ENCODE assay signal across 9 mouse cellular contexts in genomic region chr19:45081279-45081678, GRCm38 (mm10). TPM values are rescaled to one million over a fixed set of nuclear protein-coding genes. Genes with fewer than 3 reads are reported as not detected.
DNase-seq lines count a peak whose midpoint lies in the region; TF ChIP-seq lines count a peak whose summit lies in the region.
"Had no signal": no experiment of that assay in that cellular context is flagged by ENCODE, and none has a peak within 500 bp of the region (broad histone marks: within the 10 kb centered on the region; RNA-seq: fewer than 3 reads in every experiment).

No protein-coding gene starts in this region.

- TF ChIP-seq CTCF in layer of hippocampus, adult 2 months (conservative IDR thresholded peaks at IDR 0.05) = peak; percentile 96
- TF ChIP-seq CTCF in gastrocnemius, adult 2 months (IDR thresholded peaks at IDR 0.05) = no peak; the same call in 1 of the 2 replicates
- TF ChIP-seq CTCF in testis, adult 2 months (IDR thresholded peaks at IDR 0.05; ENCODE audit: control insufficient read depth, insufficient read depth, insufficient replicate concordance, low read depth, low read length) = peak; percentile 77

- intact Hi-C loops in gastrocnemius, adult 2 months (cut with DNase I) = no loop called here

- peaks cover 18% of the 10 kb centered on the region for H3K27me3 ChIP-seq in myocyte (ENCODE audit: control insufficient read depth, insufficient read depth, insufficient read length)
- H3K27me3 ChIP-seq in testis, adult 2 months (ENCODE audit: control insufficient read depth, insufficient read depth, low read length) = peaks cover 2% of the 10 kb centered on the region; the same call in 1 of the 2 replicates

- DNase-seq in layer of hippocampus, adult 2 months (ENCODE audit: low spot score in 2 of 2) = peak in 1 of 2 experiments; percentile 79
- no peak for DNase-seq in layer of hippocampus, adult 9-11 months
- DNase-seq in cerebellum, adult 9-11 months = peak; percentile 72
- peak; percentile 75 for DNase-seq in gastrocnemius, adult 2 months
- DNase-seq in induced T-regulatory cell, adult 2 months (ENCODE audit: low read depth) = peak; percentile 88
- peak; percentile 62 for DNase-seq in liver

- H3K4me2 ChIP-seq in myocyte (ENCODE audit: low read depth) = peak overlapping the region; percentile 77

- no peak overlapping the region for H3ac ChIP-seq in myocyte (ENCODE audit: control insufficient read depth, insufficient read length)

- H3K27ac ChIP-seq in layer of hippocampus, adult 2 months = no peak overlapping the region
- H3K27ac ChIP-seq in gastrocnemius, adult 2 months = no peak overlapping the region
- H3K27ac ChIP-seq in testis, adult 2 months (ENCODE audit: control insufficient read depth, insufficient read depth, low read depth, low read length) = no peak overlapping the region
- H3K27ac ChIP-seq: macrophage had no signal

- TF ChIP-seq POLR2A in myocyte (IDR thresholded peaks at IDR 0.05; ENCODE audit: insufficient read length, low read depth) = no peak
- no peak for TF ChIP-seq POLR2A in testis, adult 2 months (IDR thresholded peaks at IDR 0.05; ENCODE audit: control insufficient read depth, low read depth, low read length)

- H3K36me3 ChIP-seq in myocyte (ENCODE audit: control insufficient read depth, insufficient read depth) = no peaks in the 10 kb centered on the region
- no peaks in the 10 kb centered on the region for H3K36me3 ChIP-seq in testis, adult 2 months (ENCODE audit: control insufficient read depth, insufficient read depth, low read length)

- H3K79me2 ChIP-seq in myocyte (ENCODE audit: control insufficient read depth, insufficient read depth) = no peaks in the 10 kb centered on the region

- peaks cover 35% of the 10 kb centered on the region for H3K4me1 ChIP-seq in testis, adult 2 months (ENCODE audit: control insufficient read depth, insufficient read depth, low read length)

- H3K4me3 ChIP-seq in layer of hippocampus, adult 2 months = no peak overlapping the region; the same call in 1 of the 2 replicates
- peak overlapping the region; percentile 32; the same call in 1 of the 2 replicates for H3K4me3 ChIP-seq in gastrocnemius, adult 2 months
- H3K4me3 ChIP-seq in myocyte = peak overlapping the region; percentile 12
- H3K4me3 ChIP-seq in testis, adult 2 months (ENCODE audit: control insufficient read depth, low read depth, low read length) = peak overlapping the region; percentile 73

TF ChIP-seq in myocyte, 11 proteins besides CTCF, POLR2A, EP300 and RAD21:
- no peak for TF ChIP-seq MAX (IDR thresholded peaks at IDR 0.05; ENCODE audit: low read depth)
- TF ChIP-seq E2F4 (IDR thresholded peaks at IDR 0.05; ENCODE audit: insufficient read depth) = no peak
- no peak for TF ChIP-seq SRF (IDR thresholded peaks at IDR 0.05; ENCODE audit: control insufficient read depth, insufficient read length, low read depth)
- TF ChIP-seq REST (IDR thresholded peaks at IDR 0.05; ENCODE audit: insufficient read depth, insufficient read length) = no peak
- no peak for TF ChIP-seq POLR2AphosphoS2 (IDR thresholded peaks at IDR 0.05; ENCODE audit: insufficient read length, low read depth)
- no peak for TF ChIP-seq MYOD1 (IDR thresholded peaks at IDR 0.05; ENCODE audit: control insufficient read depth in 1 of 3, insufficient read length in 2 of 3, low read depth in 2 of 3)
- TF ChIP-seq CEBPB (IDR thresholded peaks at IDR 0.05; ENCODE audit: insufficient read depth, poor library complexity, severe bottlenecking) = no peak
- TF ChIP-seq MYOG (IDR thresholded peaks at IDR 0.05; ENCODE audit: control insufficient read depth in 1 of 3, insufficient read depth in 1 of 3, insufficient read length in 2 of 3, low read depth in 2 of 3) = no peak
- no peak for TF ChIP-seq TCF12 (IDR thresholded peaks at IDR 0.05; ENCODE audit: insufficient read depth, poor library complexity, severe bottlenecking)
- TF ChIP-seq TCF3 (IDR thresholded peaks at IDR 0.05; ENCODE audit: insufficient read length, low read depth) = no peak
- TF ChIP-seq USF1 (IDR thresholded peaks at IDR 0.05; ENCODE audit: low read depth) = no peak

RNA-seq across cellular contexts. Expression of gene Kazald1, which starts 6.2 kb away (rescaled TPM):
- total RNA-seq in layer of hippocampus, adult 2 months (2021) = 1 to 10 TPM; 1.4 to 1.9 TPM
- total RNA-seq in gastrocnemius, adult 2 months (2021) = 1 to 10 TPM; 4.2 to 5.9 TPM
- polyA plus RNA-seq in myocyte (2012; fragmentation: generic; extraction: Trizol) = 1.4 TPM
- polyA plus RNA-seq in testis, adult 2 months (2012; rRNA removed) = 5.3 and 6.1 TPM in 2 replicates

RNA-seq across cellular contexts. Expression of gene Sfxn3, which starts 34.0 kb away (rescaled TPM):
- 10 to 100 TPM; 87.3 to 99.8 TPM for total RNA-seq in layer of hippocampus, adult 2 months (2021)
- total RNA-seq in gastrocnemius, adult 2 months (2021) = 10 to 100 TPM; 17.1 to 25.1 TPM
- 43.4 TPM for polyA plus RNA-seq in myocyte (2012; fragmentation: generic; extraction: Trizol)
- polyA plus RNA-seq in testis, adult 2 months (2012; rRNA removed) = 16.3 and 20.7 TPM in 2 replicates

RNA-seq across cellular contexts. Expression of gene Pdzd7, which starts 35.8 kb away (rescaled TPM):
- 1 to 10 TPM; 2.1 to 3.3 TPM for total RNA-seq in layer of hippocampus, adult 2 months (2021)
- 1 to 10 TPM; 5.9 to 6.8 TPM for total RNA-seq in gastrocnemius, adult 2 months (2021)
- polyA plus RNA-seq in myocyte (2012; fragmentation: generic; extraction: Trizol) = 5.0 TPM
- 1.0 and 1.1 TPM in 2 replicates for polyA plus RNA-seq in testis, adult 2 months (2012; rRNA removed)
- polyA plus RNA-seq: macrophage had no signal
